Mouse (Mus musculus) midbrain, embryonic 13.5 days (tissue): ENCODE data around the gene Wnt7a. TPM values are rescaled to one million over a fixed set of nuclear protein-coding genes. Genes with fewer than 3 reads are reported as not detected.
A peak's percentile ranks its signal among the peaks of the same experiment; 100 is the strongest.

Experiments used
- ATAC-seq: fragments of 200-750 bp; cut with Nextera tagmentation; 2 replicates; pipeline ENCODE4 v1.8.0; 2017; ENCODE audit warnings: mild to moderate bottlenecking, moderate TSS enrichment, moderate library complexity
- H3K27ac ChIP-seq: fragments of 300-500 bp; sonication (generic); 2 replicates; pipeline ENCODE4 v1.5.1; 2015; ENCODE audit warnings: inconsistent platforms, mild to moderate bottlenecking, moderate library complexity
- H3K27me3 ChIP-seq: fragments of 300-500 bp; sonication (generic); 2 replicates; pipeline ENCODE4 v1.6.1; 2015; ENCODE audit warnings: mild to moderate bottlenecking, inconsistent platforms
- H3K36me3 ChIP-seq: fragments of 300-500 bp; sonication (generic); 2 replicates; pipeline ENCODE4 v1.6.1; 2015; ENCODE audit warnings: mild to moderate bottlenecking, inconsistent platforms
- H3K4me1 ChIP-seq: fragments of 300-500 bp; sonication (generic); replicated peaks from 2 replicates; pipeline ENCODE4 v1.6.1; 2015; ENCODE audit warnings: inconsistent platforms
- H3K4me2 ChIP-seq: fragments of 300-500 bp; sonication (generic); replicated peaks from 2 replicates; pipeline ENCODE4 v1.6.1; 2015; ENCODE audit warnings: moderate library complexity, mild to moderate bottlenecking, inconsistent platforms
- H3K4me3 ChIP-seq: fragments of 300-500 bp; sonication (generic); replicated peaks from 2 replicates; pipeline ENCODE4 v1.5.1; 2015; ENCODE audit warnings: mild to moderate bottlenecking, inconsistent platforms
- H3K9ac ChIP-seq: fragments of 300-500 bp; sonication (generic); replicated peaks from 2 replicates; pipeline ENCODE4 v1.6.1; 2015; ENCODE audit warnings: mild to moderate bottlenecking, inconsistent platforms
- H3K9me3 ChIP-seq: fragments of 300-500 bp; sonication (generic); 2 replicates; pipeline ENCODE4 v1.6.1; 2016; ENCODE audit warnings: mild to moderate bottlenecking, inconsistent platforms
- WGBS: fragments of 180-500 bp; shearing (Covaris S2); methylation state at CpG from one replicate; pipeline ENCODE4 v1.1.7; 2015; 5-methylcytosine and 5-hydroxymethylcytosine counted together
- polyA plus RNA-seq: library from polyadenylated mRNA; unstranded; fragments of >200 nt; fragmentation: Nextera tagmentation; extraction: Ambion mirVana; gene quantifications from 2 replicates; pipeline ENCODE4 v1.2.1, GENCODE M21; 2015

The Wnt7a gene
- polyA plus RNA-seq, 1 experiment from 2014 or later = 9.9 TPM

GRCm38 (mm10) chr6:91325556-91325955, 85.6 kb downstream of the Wnt7a start:
- Histone ChIP-seq H3K36me3 (no peaks in the 10 kb centered on the region), H3K9me3 (no peaks in the 10 kb centered on the region; the same call in 1 of the 2 replicates), H3K4me3 (no peak overlapping the region), H3K4me2 (no peak overlapping the region), H3K27me3 (0 out of 2 replicates have a peak, but pooled peaks cover 3% of the 10 kb centered on the region), H3K27ac (no peak overlapping the region), H3K9ac (no peak overlapping the region), H3K4me1 (peaks cover 20% of the 10 kb centered on the region)
- WGBS = 90% methylated on average over 4 of the region's 4 CpGs
- ATAC-seq = no peak

DNA sequence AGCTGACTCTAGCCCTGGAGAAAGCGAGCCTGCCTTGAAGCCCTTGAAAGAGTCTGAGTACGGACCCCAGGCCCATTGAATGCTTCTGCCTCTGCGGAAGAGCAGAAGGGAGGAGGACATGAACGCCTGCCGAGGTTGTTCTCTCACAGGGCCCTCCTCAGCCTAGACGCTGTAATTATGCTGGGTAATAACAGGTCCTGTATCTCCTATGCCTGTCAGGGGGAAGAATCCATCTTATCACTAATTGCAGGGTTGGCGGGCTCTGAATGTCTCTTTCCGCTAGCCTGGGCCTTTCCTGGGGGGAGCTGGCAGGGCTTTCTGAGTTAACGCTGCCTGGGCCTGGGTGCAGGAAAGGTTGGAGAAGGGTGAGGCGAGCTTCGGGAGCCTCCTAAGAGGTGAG, 86.4 kb downstream of the Wnt7a start:
- Histone ChIP-seq H3K9me3 (no peaks in the 10 kb centered on the region; the same call in 1 of the 2 replicates), H3K27me3 (0 out of 2 replicates have a peak, but pooled peaks cover 3% of the 10 kb centered on the region), H3K4me2 (no peak overlapping the region), H3K27ac (peak overlapping the region; percentile 26; the same call in 1 of the 2 replicates), H3K4me1 (peaks cover 20% of the 10 kb centered on the region), H3K36me3 (no peaks in the 10 kb centered on the region), H3K4me3 (no peak overlapping the region), H3K9ac (no peak overlapping the region; the same call in 1 of the 2 replicates)
- WGBS = 71% methylated on average over 11 of the region's 11 CpGs
- 0 out of 2 replicates have a peak, but pooled peaks have one; percentile 29 for ATAC-seq

GRCm38 (mm10) chr6:91322001-91322772, 89.0 kb downstream of the Wnt7a start:
- H3K9ac ChIP-seq = no peak overlapping the region
- H3K9me3 ChIP-seq = peaks cover 3% of the 10 kb centered on the region; the same call in 1 of the 2 replicates
- no peak overlapping the region for H3K4me2 ChIP-seq
- H3K4me1 ChIP-seq = peaks cover 20% of the 10 kb centered on the region
- H3K36me3 ChIP-seq = no peaks in the 10 kb centered on the region
- H3K4me3 ChIP-seq = no peak overlapping the region
- WGBS = 73% methylated on average over 9 of the region's 9 CpGs
- H3K27ac ChIP-seq = 0 out of 2 replicates have a peak overlapping the region, but pooled peaks have one; percentile 39
- ATAC-seq = peak; percentile 70
- H3K27me3 ChIP-seq = 0 out of 2 replicates have a peak, but pooled peaks cover 3% of the 10 kb centered on the region

Other genes with a start within 250 kb of the Wnt7a start
- 10.8 and 11.1 TPM in 2 replicates for gene Fbln2, start 198.9 kb downstream of the Wnt7a start, polyA plus RNA-seq
- 28.1 and 28.6 TPM in 2 replicates for gene Chchd4, start 62.2 kb upstream of the Wnt7a start, polyA plus RNA-seq
- 48.4 and 49.4 TPM in 2 replicates for gene Tmem43, start 62.3 kb upstream of the Wnt7a start, polyA plus RNA-seq
- 22.9 and 23.9 TPM in 2 replicates for gene Xpc, start 104.5 kb upstream of the Wnt7a start, polyA plus RNA-seq
- gene Lsm3, start 104.6 kb upstream of the Wnt7a start, polyA plus RNA-seq = 199 and 201 TPM in 2 replicates